Mouse (Mus musculus) limb, embryonic 15.5 days (tissue): ENCODE measurements at regions not wholly inside any gene's neighbourhood (a gene's known extent, or its start where the extent isn't known, plus 50 kb on each side); places are given as distances from the start of the nearest gene placed in this dataset.

Source experiments
- ATAC-seq: fragments of 200-750 bp; cut with Nextera tagmentation; 2 replicates; pipeline ENCODE4 v1.8.0; 2017; ENCODE audit warnings: low read depth, moderate TSS enrichment; ENCODE audit not compliant: insufficient number of reproducible peaks, low FRiP score, low TSS enrichment
- H3K27ac ChIP-seq: fragments of 300-500 bp; sonication (generic); 2 replicates; pipeline ENCODE4 v1.5.1; 2015; ENCODE audit warnings: moderate library complexity, mild to moderate bottlenecking, inconsistent platforms
- H3K27me3 ChIP-seq: fragments of 300-500 bp; sonication (generic); 2 replicates; pipeline ENCODE4 v1.6.1; 2015; ENCODE audit warnings: inconsistent platforms
- H3K36me3 ChIP-seq: fragments of 300-500 bp; sonication (generic); 2 replicates; pipeline ENCODE4 v1.6.1; 2015; ENCODE audit warnings: inconsistent platforms
- H3K4me1 ChIP-seq: fragments of 300-500 bp; sonication (generic); 2 replicates; pipeline ENCODE4 v1.6.1; 2015; ENCODE audit warnings: inconsistent platforms
- H3K4me2 ChIP-seq: fragments of 300-500 bp; sonication (generic); 2 replicates; pipeline ENCODE4 v1.6.1; 2015; ENCODE audit warnings: mild to moderate bottlenecking, inconsistent platforms
- H3K4me3 ChIP-seq: fragments of 300-500 bp; sonication (generic); 2 replicates; pipeline ENCODE4 v1.5.1; 2015; ENCODE audit warnings: mild to moderate bottlenecking, inconsistent platforms
- H3K9ac ChIP-seq: fragments of 300-500 bp; sonication (generic); 2 replicates; pipeline ENCODE4 v1.6.1; 2015; ENCODE audit warnings: inconsistent platforms
- H3K9me3 ChIP-seq: fragments of 300-500 bp; sonication (generic); 2 replicates; pipeline ENCODE4 v1.6.1; 2016; ENCODE audit warnings: inconsistent platforms
- WGBS: fragments of 180-500 bp; shearing (Covaris S2); methylation state at CpG from one replicate; pipeline ENCODE4 v1.1.7; 2015; 5-methylcytosine and 5-hydroxymethylcytosine counted together

- 34% methylated on average over 12 of the region's 12 CpGs for WGBS
- Histone ChIP-seq H3K27ac (no peak overlapping the region), H3K4me2 (peak overlapping the region; percentile 12; the same call in 1 of the 2 replicates), H3K9me3 (no peaks in the 10 kb centered on the region), H3K4me3 (no peak overlapping the region), H3K27me3 (no peaks in the 10 kb centered on the region), H3K4me1 (peaks cover 12% of the 10 kb centered on the region), H3K36me3 (no peaks in the 10 kb centered on the region), H3K9ac (no peak overlapping the region)
- ATAC-seq = 0 out of 2 replicates have a peak, but pooled peaks have one; percentile 35
Observed at GRCm38 (mm10) chr12:118583829-118584628, 262.1 kb upstream of the Sp8 start.

DNA sequence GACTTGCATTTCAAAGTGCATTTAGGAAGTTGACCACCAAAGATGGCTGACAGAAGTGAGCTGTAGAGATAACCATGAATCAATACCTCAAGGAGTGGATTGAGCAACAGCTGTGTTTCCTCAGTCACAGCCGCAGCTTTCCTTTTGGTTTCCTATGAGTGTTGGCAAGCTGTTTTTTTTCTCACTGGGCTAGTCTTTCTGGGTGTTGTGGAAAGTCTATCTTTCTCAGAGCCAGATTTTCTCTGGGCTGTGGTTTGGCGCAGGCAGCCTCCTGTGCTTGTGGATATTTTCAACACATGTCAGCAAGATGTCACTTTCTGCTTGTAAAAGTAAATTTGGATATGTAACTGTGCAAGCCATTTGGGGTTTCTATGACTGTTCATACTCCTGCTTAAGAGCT, 268.6 kb upstream of the Sp4 start:
- Histone ChIP-seq H3K27me3 (no peaks in the 10 kb centered on the region; the same call in 1 of the 2 replicates), H3K4me3 (no peak overlapping the region), H3K36me3 (no peaks in the 10 kb centered on the region), H3K4me1 (peaks cover 4% of the 10 kb centered on the region), H3K9me3 (no peaks in the 10 kb centered on the region), H3K27ac (no peak overlapping the region), H3K9ac (no peak overlapping the region), H3K4me2 (no peak overlapping the region)
- 0 out of 2 replicates have a peak, but pooled peaks have one; percentile 40 for ATAC-seq
- WGBS = 21% methylated on average over 2 of the region's 2 CpGs

- Histone ChIP-seq H3K4me2 (no peak overlapping the region), H3K4me3 (no peak overlapping the region), H3K36me3 (no peaks in the 10 kb centered on the region), H3K9ac (no peak overlapping the region), H3K4me1 (peaks cover 11% of the 10 kb centered on the region), H3K27me3 (no peaks in the 10 kb centered on the region), H3K9me3 (no peaks in the 10 kb centered on the region), H3K27ac (no peak overlapping the region)
- ATAC-seq = no peak
Observed at GRCm38 (mm10) chr12:118566681-118567080, 265.4 kb upstream of the Sp4 start.

DNA sequence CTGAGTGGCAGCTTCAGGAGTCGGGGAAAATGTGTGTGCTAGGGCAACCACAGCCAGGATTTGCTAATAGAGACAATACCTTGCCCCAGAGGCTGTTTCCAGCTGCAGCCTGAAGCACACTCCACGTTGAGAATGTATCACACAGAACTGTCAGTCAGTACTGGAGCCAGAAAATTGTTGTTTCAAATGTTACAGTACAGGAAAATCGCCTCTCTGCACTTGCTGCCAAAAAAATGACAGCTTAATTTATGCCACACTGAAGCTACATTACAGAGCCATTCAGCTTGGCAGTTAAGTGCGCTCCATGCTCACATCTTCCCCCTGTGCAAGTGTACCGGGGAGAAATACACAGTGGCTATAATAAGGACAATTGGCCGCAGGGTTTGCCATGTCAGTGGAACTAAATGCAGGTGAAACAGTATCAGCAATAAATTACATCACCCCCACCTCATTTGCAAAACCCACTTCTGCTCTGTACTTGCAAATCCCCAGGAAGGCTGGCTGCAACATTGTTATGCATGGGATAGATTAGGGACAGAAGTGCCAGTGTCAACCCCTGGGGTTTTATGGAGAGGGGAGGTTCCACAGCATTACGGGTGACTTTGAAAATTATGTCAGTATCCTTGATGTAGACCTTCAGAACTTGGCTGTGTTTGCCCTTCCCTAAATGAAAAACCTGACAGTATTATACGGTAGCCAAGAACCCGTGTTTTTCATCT, 263.3 kb upstream of the Sp4 start:
- H3K27ac ChIP-seq = no peak overlapping the region
- no peak overlapping the region for H3K9ac ChIP-seq
- H3K4me3 ChIP-seq = no peak overlapping the region
- ATAC-seq = no peak
- no peak overlapping the region for H3K4me2 ChIP-seq
- H3K36me3 ChIP-seq = no peaks in the 10 kb centered on the region
- 9% methylated on average over 9 of the region's 9 CpGs for WGBS
- H3K9me3 ChIP-seq = no peaks in the 10 kb centered on the region
- H3K4me1 ChIP-seq = peaks cover 7% of the 10 kb centered on the region
- H3K27me3 ChIP-seq = no peaks in the 10 kb centered on the region

DNA sequence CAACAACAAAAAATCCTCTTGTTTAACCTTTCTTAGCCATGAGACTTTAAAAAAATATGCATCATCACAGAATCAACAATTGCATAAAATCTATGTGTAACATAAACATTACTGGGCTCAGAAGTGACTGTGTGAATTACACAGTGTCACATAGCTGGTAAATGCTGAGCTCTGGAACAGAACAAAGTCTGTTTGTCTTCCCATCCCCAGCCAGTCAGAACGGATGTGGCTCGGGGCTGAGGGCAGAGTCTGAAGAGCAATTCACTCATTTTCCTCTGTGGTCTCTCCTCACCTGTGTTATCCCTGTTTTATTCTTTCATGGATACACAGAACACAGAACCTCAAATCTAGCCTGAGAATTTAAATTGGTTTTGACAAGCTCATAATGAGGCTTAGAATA, 261.0 kb upstream of the Sp4 start:
- 44% methylated on average over 2 of the region's 2 CpGs for WGBS

DNA sequence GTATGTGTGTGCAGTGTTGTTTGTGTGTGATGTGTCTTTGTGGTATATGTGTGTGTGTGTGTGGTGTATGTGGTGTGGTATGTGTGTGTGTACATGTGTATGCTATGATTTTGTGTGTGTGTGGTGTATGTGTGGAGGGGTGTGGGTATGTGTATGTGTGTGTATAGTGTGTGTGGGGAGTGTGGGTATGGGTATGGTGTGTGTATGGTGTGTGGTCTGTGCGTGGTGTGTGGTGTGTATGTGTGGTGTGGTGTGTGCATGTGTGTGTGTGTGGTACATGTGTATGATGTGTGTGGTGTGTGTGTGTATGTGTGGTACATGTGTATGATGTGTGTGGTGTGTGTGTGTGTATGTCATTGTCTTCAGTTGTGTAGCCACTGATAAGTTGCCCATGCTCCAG, 247.8 kb upstream of the Sp4 start:
- no peak overlapping the region for H3K27ac ChIP-seq
- no peak overlapping the region for H3K4me3 ChIP-seq
- 0 out of 2 replicates have a peak, but pooled peaks have one; percentile 30 for ATAC-seq
- H3K36me3 ChIP-seq = no peaks in the 10 kb centered on the region
- no peak overlapping the region for H3K9ac ChIP-seq
- no peak overlapping the region for H3K4me2 ChIP-seq
- H3K4me1 ChIP-seq = no peaks in the 10 kb centered on the region
- no peaks in the 10 kb centered on the region for H3K27me3 ChIP-seq
- no peaks in the 10 kb centered on the region for H3K9me3 ChIP-seq
- 100% methylated on average over 1 of the region's 1 CpGs for WGBS

More for the DNA sequence above, 261.0 kb upstream of the Sp4 start:
- no peaks in the 10 kb centered on the region for H3K27me3 ChIP-seq
- H3K9me3 ChIP-seq = no peaks in the 10 kb centered on the region
- no peak overlapping the region for H3K9ac ChIP-seq
- no peak overlapping the region for H3K4me2 ChIP-seq
- no peak overlapping the region for H3K27ac ChIP-seq
- ATAC-seq = no peak
- no peak overlapping the region for H3K4me3 ChIP-seq
- H3K36me3 ChIP-seq = no peaks in the 10 kb centered on the region
- peaks cover 7% of the 10 kb centered on the region for H3K4me1 ChIP-seq

- Histone ChIP-seq H3K9me3 (no peaks in the 10 kb centered on the region), H3K4me2 (no peak overlapping the region), H3K4me3 (no peak overlapping the region), H3K9ac (no peak overlapping the region), H3K27me3 (no peaks in the 10 kb centered on the region), H3K27ac (no peak overlapping the region), H3K4me1 (peaks cover 4% of the 10 kb centered on the region; the same call in 1 of the 2 replicates), H3K36me3 (no peaks in the 10 kb centered on the region)
- ATAC-seq = no peak
- WGBS = 23% methylated on average over 6 of the region's 6 CpGs
Observed at GRCm38 (mm10) chr12:118540336-118540735, 239.1 kb upstream of the Sp4 start.

- peaks cover 33% of the 10 kb centered on the region for H3K27me3 ChIP-seq
- peaks cover 13% of the 10 kb centered on the region for H3K4me1 ChIP-seq
- ATAC-seq = no peak
- H3K9me3 ChIP-seq = no peaks in the 10 kb centered on the region
- no peaks in the 10 kb centered on the region for H3K36me3 ChIP-seq
- whole genome bisulfite sequencing = 3% methylated on average over 10 of the region's 10 CpGs
- H3K27ac ChIP-seq = no peak overlapping the region
- peak overlapping the region; percentile 1; the same call in 1 of the 2 replicates for H3K4me3 ChIP-seq
- peak overlapping the region; percentile 42 for H3K4me2 ChIP-seq
- H3K9ac ChIP-seq = no peak overlapping the region
Observed at GRCm38 (mm10) chr12:118530514-118530913, 229.3 kb upstream of the Sp4 start.

DNA sequence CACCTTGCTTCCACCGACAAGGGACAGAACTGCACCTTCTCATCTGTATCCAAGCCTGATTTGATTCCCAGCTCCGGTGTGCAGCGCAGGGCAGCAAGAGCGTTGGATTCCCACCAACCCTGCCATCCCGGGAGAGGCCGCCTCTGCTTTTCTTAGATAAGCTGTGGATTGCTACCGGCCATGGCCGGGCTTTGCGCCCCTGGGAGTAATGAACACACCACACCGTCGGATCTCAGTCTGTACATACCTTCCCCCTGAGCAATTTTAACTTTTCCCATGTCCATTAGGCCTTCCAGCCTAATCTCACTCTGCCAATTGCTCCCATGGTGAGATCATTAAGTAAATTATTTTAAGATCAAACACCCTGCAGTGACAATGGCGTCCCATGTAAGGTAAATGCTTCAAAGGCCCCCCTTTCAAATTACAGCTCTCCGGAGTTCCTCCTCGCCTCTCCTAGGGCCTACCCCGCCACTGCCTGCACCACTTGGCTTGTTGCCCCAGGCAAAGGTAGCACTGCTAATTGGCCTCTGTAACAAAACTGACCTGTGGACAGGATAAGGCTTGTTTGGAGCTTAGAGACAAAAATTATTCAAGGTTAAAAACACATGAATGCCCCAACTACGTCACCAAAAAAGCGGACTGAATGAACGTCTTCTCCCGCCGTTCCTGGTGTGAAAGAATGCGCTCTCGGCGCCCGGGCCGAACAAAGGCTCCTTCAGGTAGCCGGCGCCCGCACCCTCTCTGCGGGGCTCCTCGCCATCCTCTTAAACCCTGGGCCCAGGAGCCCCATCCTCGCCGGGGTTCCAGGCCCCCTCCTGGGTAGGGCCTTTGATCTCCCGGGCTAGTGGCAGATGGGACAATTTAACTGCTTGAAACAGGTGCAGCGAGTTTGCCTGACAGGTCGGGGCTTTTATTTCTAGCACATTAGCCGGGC, 228.5 kb upstream of the Sp4 start:
- no peak for ATAC-seq

DNA sequence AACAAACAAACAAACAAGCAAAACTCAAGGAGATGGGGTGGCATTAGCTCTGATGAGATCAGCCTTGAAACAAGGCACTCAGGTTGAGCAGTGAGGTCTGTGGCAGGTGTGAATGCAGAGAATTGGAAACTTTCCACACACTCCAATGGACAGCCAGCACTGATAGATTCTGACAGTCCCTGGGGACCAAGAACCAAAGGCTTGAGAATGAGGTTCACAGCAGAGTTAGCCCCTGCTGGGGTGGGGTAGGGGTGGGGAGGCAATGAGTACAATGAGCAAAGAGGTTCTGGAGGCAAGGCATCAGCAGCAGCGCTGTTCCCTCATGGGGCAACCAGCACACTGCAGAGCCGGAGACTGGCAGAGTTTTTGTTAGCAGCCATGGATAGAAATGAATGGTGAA, 220.5 kb upstream of the Sp4 start:
- H3K9me3 ChIP-seq = no peaks in the 10 kb centered on the region
- no peak overlapping the region for H3K27ac ChIP-seq
- H3K27me3 ChIP-seq = no peaks in the 10 kb centered on the region
- ATAC-seq = no peak
- 60% methylated on average over 2 of the region's 2 CpGs for WGBS
- no peaks in the 10 kb centered on the region for H3K36me3 ChIP-seq
- no peaks in the 10 kb centered on the region for H3K4me1 ChIP-seq
- H3K4me2 ChIP-seq = no peak overlapping the region
- no peak overlapping the region for H3K4me3 ChIP-seq
- no peak overlapping the region for H3K9ac ChIP-seq

More for the DNA sequence above, 228.5 kb upstream of the Sp4 start:
- Histone ChIP-seq H3K27me3 (peaks cover 33% of the 10 kb centered on the region), H3K27ac (no peak overlapping the region), H3K9me3 (no peaks in the 10 kb centered on the region), H3K36me3 (no peaks in the 10 kb centered on the region), H3K4me3 (peak overlapping the region; percentile 16), H3K4me1 (peaks cover 13% of the 10 kb centered on the region), H3K4me2 (peak overlapping the region; percentile 42), H3K9ac (no peak overlapping the region)
- WGBS = 6% methylated on average over 36 of the region's 36 CpGs

GRCm38 (mm10) chr12:118521329-118521728, 220.1 kb upstream of the Sp4 start:
- no peaks in the 10 kb centered on the region for H3K4me1 ChIP-seq
- no peak overlapping the region for H3K4me2 ChIP-seq
- no peak overlapping the region for H3K9ac ChIP-seq
- H3K4me3 ChIP-seq = no peak overlapping the region
- no peak overlapping the region for H3K27ac ChIP-seq
- ATAC-seq = no peak
- H3K27me3 ChIP-seq = no peaks in the 10 kb centered on the region
- 91% methylated on average over 1 of the region's 1 CpGs for WGBS
- no peaks in the 10 kb centered on the region for H3K36me3 ChIP-seq
- no peaks in the 10 kb centered on the region for H3K9me3 ChIP-seq
